Mouse (Mus musculus): Measurements from ENCODE around the gene Hectd2.

The Hectd2 gene

GRCm38 (mm10) chr19:36663918-36664317 is 109.5 kb downstream of the Hectd2 start:
- no peak for DNase-seq

- no peak for DNase-seq
Measured at GRCm38 (mm10) chr19:36664417-36664816, 110.0 kb downstream of the Hectd2 start.

GRCm38 (mm10) chr19:36665206-36665605 is 110.8 kb downstream of the Hectd2 start:
- DNase-seq = no peak

GRCm38 (mm10) chr19:36665641-36666040 is 111.2 kb downstream of the Hectd2 start:
- DNase-seq = no peak

GRCm38 (mm10) chr19:36666471-36666870 is 112.0 kb downstream of the Hectd2 start:
- no peak for DNase-seq

GRCm38 (mm10) chr19:36667368-36667767 is 112.9 kb downstream of the Hectd2 start:
- DNase-seq = no peak

GRCm38 (mm10) chr19:36668098-36668497 is 113.7 kb downstream of the Hectd2 start:
- no peak for DNase-seq

- no peak for DNase-seq
Measured at GRCm38 (mm10) chr19:36668881-36669639, 114.6 kb downstream of the Hectd2 start.

GRCm38 (mm10) chr19:36669720-36670451 is 115.4 kb downstream of the Hectd2 start:
- no peak for DNase-seq
